Mouse (Mus musculus) layer of hippocampus, adult 18-20 months (tissue): Measurements from ENCODE around the gene Shisa8. TPM values are rescaled to one million over a fixed set of nuclear protein-coding genes. Genes with fewer than 3 reads are reported as not detected.

ENCODE experiments used
- DNase-seq, 2 experiments: peaks; one replicate each; pipeline ENCODE4 v3.0.0; 2022; ENCODE audit warnings: low spot score in 2 of 2
- total RNA-seq, 2 experiments: library from RNA; stranded (reverse); gene quantifications; 2 replicates each; pipeline ENCODE4 v1.2.3; 2021

Gene Shisa8
- total RNA-seq, 2 experiments from 2014 or later, result 1.4 to 1.9 TPM

- DNase-seq, result peak in 1 of 2 experiments; percentile 52
These were observed 6.1 kb downstream of the Shisa8 start for GRCm38 (mm10) chr15:82206365-82207104.

- no peak for DNase-seq
These were observed 7.8 kb downstream of the Shisa8 start for GRCm38 (mm10) chr15:82204680-82205371.

GRCm38 (mm10) chr15:82203611-82204351 lies 8.8 kb downstream of the Shisa8 start:
- no peak for DNase-seq

- DNase-seq, result no peak
These were observed 9.5 kb downstream of the Shisa8 start for GRCm38 (mm10) chr15:82203090-82203489.

- no peak for DNase-seq
These were observed 10.5 kb downstream of the Shisa8 start for GRCm38 (mm10) chr15:82202086-82202485.

GRCm38 (mm10) chr15:82199546-82199945 lies 13.1 kb downstream of the Shisa8 start:
- no peak for DNase-seq

- no peak for DNase-seq
These were observed 14.3 kb downstream of the Shisa8 start for GRCm38 (mm10) chr15:82198342-82198741.

GRCm38 (mm10) chr15:82197937-82198336 lies 14.7 kb downstream of the Shisa8 start:
- DNase-seq, result no peak

GRCm38 (mm10) chr15:82197246-82197750 lies 15.3 kb downstream of the Shisa8 start:
- no peak for DNase-seq

GRCm38 (mm10) chr15:82196300-82196699 lies 16.3 kb downstream of the Shisa8 start:
- no peak for DNase-seq

- DNase-seq, result no peak
These were observed 20.0 kb downstream of the Shisa8 start for GRCm38 (mm10) chr15:82192617-82193016.

GRCm38 (mm10) chr15:82188481-82189240 lies 24.0 kb downstream of the Shisa8 start:
- no peak for DNase-seq

- no peak for DNase-seq
These were observed 24.7 kb downstream of the Shisa8 start for GRCm38 (mm10) chr15:82187924-82188323.

GRCm38 (mm10) chr15:82187401-82187800 lies 25.2 kb downstream of the Shisa8 start:
- DNase-seq, result no peak

- no peak for DNase-seq
These were observed 25.7 kb downstream of the Shisa8 start for GRCm38 (mm10) chr15:82186931-82187330.

GRCm38 (mm10) chr15:82186131-82186530 lies 26.5 kb downstream of the Shisa8 start:
- no peak for DNase-seq

- no peak for DNase-seq
These were observed 27.4 kb downstream of the Shisa8 start for GRCm38 (mm10) chr15:82185062-82185783.

GRCm38 (mm10) chr15:82184656-82185055 lies 28.0 kb downstream of the Shisa8 start:
- no peak for DNase-seq

- DNase-seq, result no peak
These were observed 28.4 kb downstream of the Shisa8 start for GRCm38 (mm10) chr15:82184183-82184582.

- DNase-seq, result no peak
These were observed 29.0 kb downstream of the Shisa8 start for GRCm38 (mm10) chr15:82183596-82183995.
